Mouse (Mus musculus) liver, postnatal 0 days (tissue): Measurements from ENCODE around the gene Fam71b.
A peak's percentile ranks its signal among the peaks of the same experiment; 100 is the strongest.

Experiments used
- CTCF ChIP-seq: sonication (generic); IDR thresholded peaks from 2 replicates; pipeline ENCODE4 v1.5.1; 2016; ENCODE audit warnings: antibody characterized with exemption, low read depth
- EP300 ChIP-seq: IDR thresholded peaks from 2 replicates; pipeline ENCODE4 v1.6.1; 2016; ENCODE audit warnings: antibody characterized with exemption, low read depth, mild to moderate bottlenecking

GRCm38 (mm10) chr11:46454453-46455045 lies 58.2 kb downstream of the Fam71b start, which contains the start of gene Havcr2:
- TF ChIP-seq CTCF (no peak), EP300 (peak; percentile 90)
